Mouse (Mus musculus) cerebellum, adult 2 months (tissue): Measurements from ENCODE around the gene Adcyap1r1.

Experiments used
- CTCF ChIP-seq: fragments of 200-500 bp; IDR thresholded peaks from 2 replicates; pipeline ENCODE4 v1.5.1; 2011; ENCODE audit warnings: low read depth, mild to moderate bottlenecking, control low read depth, low read length, moderate library complexity, borderline replicate concordance; ENCODE audit not compliant: insufficient read depth
- POLR2A ChIP-seq: fragments of 200-500 bp; IDR thresholded peaks from 2 replicates; pipeline ENCODE4 v1.6.1; 2011; ENCODE audit warnings: low read length, control low read depth, borderline replicate concordance; ENCODE audit not compliant: insufficient read depth

GRCm38 (mm10) chr6:55438837-55439236 is 12.9 kb upstream of the Adcyap1r1 start:
- TF ChIP-seq CTCF = no peak
- no peak for TF ChIP-seq POLR2A
